Mouse (Mus musculus): ENCODE measurements around the gene Ednra. TPM values are rescaled to one million over a fixed set of nuclear protein-coding genes. Genes with fewer than 3 reads are reported as not detected.

The Ednra gene
- polyA plus RNA-seq, 1 experiment from 2014 or later = 28.6 TPM

- Histone ChIP-seq H3K27ac (ENCODE audit: low read length) (peak overlapping the region; percentile 61; the same call in 1 of the 2 replicates), H3K36me3 (ENCODE audit: insufficient read depth, low read length) (no peaks in the 10 kb centered on the region), H3K9me3 (ENCODE audit: low read length) (no peaks in the 10 kb centered on the region), H3K9ac (replicated peaks; ENCODE audit: low read length) (no peak overlapping the region), H3K4me3 (ENCODE audit: low read length) (no peak overlapping the region), H3K4me2 (replicated peaks; ENCODE audit: low read depth, low read length) (no peak overlapping the region), H3K4me1 (ENCODE audit: insufficient read depth, low read length) (0 out of 2 replicates have a peak, but pooled peaks cover 4% of the 10 kb centered on the region), H3K27me3 (ENCODE audit: insufficient read depth, low read length) (no peaks in the 10 kb centered on the region)
- no peak for ATAC-seq (ENCODE audit: low FRiP score, low TSS enrichment)
- 45% methylated on average over 2 of the region's 2 CpGs for WGBS
Measured at GRCm38 (mm10) chr8:77633211-77633610, 91.1 kb downstream of the Ednra start.

- ATAC-seq (ENCODE audit: low FRiP score, low TSS enrichment) = no peak
- peak overlapping the region; percentile 29; the same call in 1 of the 2 replicates for H3K27ac ChIP-seq (ENCODE audit: low read length)
- 53% methylated on average over 3 of the region's 3 CpGs for WGBS
Measured at GRCm38 (mm10) chr8:77630691-77631090, 93.6 kb downstream of the Ednra start.

GRCm38 (mm10) chr8:77629858-77630537, 94.3 kb downstream of the Ednra start:
- H3K4me1 ChIP-seq (ENCODE audit: insufficient read depth, low read length) = 0 out of 2 replicates have a peak, but pooled peaks cover 4% of the 10 kb centered on the region
- no peaks in the 10 kb centered on the region for H3K9me3 ChIP-seq (ENCODE audit: low read length)
- peak; percentile 87 for ATAC-seq (ENCODE audit: low FRiP score, low TSS enrichment)
- H3K27me3 ChIP-seq (ENCODE audit: insufficient read depth, low read length) = no peaks in the 10 kb centered on the region
- no peak overlapping the region for H3K4me2 ChIP-seq (replicated peaks; ENCODE audit: low read depth, low read length)
- H3K4me3 ChIP-seq (ENCODE audit: low read length) = no peak overlapping the region
- H3K36me3 ChIP-seq (ENCODE audit: insufficient read depth, low read length) = no peaks in the 10 kb centered on the region
- H3K9ac ChIP-seq (replicated peaks; ENCODE audit: low read length) = no peak overlapping the region
- no peak overlapping the region; the same call in 1 of the 2 replicates for H3K27ac ChIP-seq (ENCODE audit: low read length)
- WGBS = 19% methylated on average over 15 of the region's 15 CpGs

More at GRCm38 (mm10) chr8:77630691-77631090, 93.6 kb downstream of the Ednra start:
- H3K36me3 ChIP-seq (ENCODE audit: insufficient read depth, low read length) = no peaks in the 10 kb centered on the region
- no peaks in the 10 kb centered on the region for H3K27me3 ChIP-seq (ENCODE audit: insufficient read depth, low read length)
- H3K4me1 ChIP-seq (ENCODE audit: insufficient read depth, low read length) = 0 out of 2 replicates have a peak, but pooled peaks cover 4% of the 10 kb centered on the region
- no peak overlapping the region for H3K4me3 ChIP-seq (ENCODE audit: low read length)
- no peak overlapping the region for H3K9ac ChIP-seq (replicated peaks; ENCODE audit: low read length)
- H3K4me2 ChIP-seq (replicated peaks; ENCODE audit: low read depth, low read length) = no peak overlapping the region
- H3K9me3 ChIP-seq (ENCODE audit: low read length) = no peaks in the 10 kb centered on the region

GRCm38 (mm10) chr8:77623677-77624209, 100.5 kb downstream of the Ednra start:
- Histone ChIP-seq H3K4me2 (replicated peaks; ENCODE audit: low read depth, low read length) (no peak overlapping the region), H3K27ac (ENCODE audit: low read length) (no peak overlapping the region), H3K4me3 (ENCODE audit: low read length) (no peak overlapping the region), H3K9me3 (ENCODE audit: low read length) (no peaks in the 10 kb centered on the region), H3K27me3 (ENCODE audit: insufficient read depth, low read length) (no peaks in the 10 kb centered on the region), H3K4me1 (ENCODE audit: insufficient read depth, low read length) (no peaks in the 10 kb centered on the region), H3K9ac (replicated peaks; ENCODE audit: low read length) (no peak overlapping the region), H3K36me3 (ENCODE audit: insufficient read depth, low read length) (no peaks in the 10 kb centered on the region)
- WGBS = 87% methylated on average over 7 of the region's 7 CpGs
- no peak for ATAC-seq (ENCODE audit: low FRiP score, low TSS enrichment)

GRCm38 (mm10) chr8:77617916-77618315, 106.3 kb downstream of the Ednra start:
- Histone ChIP-seq H3K9ac (replicated peaks; ENCODE audit: low read length) (no peak overlapping the region), H3K36me3 (ENCODE audit: insufficient read depth, low read length) (no peaks in the 10 kb centered on the region), H3K4me1 (ENCODE audit: insufficient read depth, low read length) (no peaks in the 10 kb centered on the region), H3K27ac (ENCODE audit: low read length) (no peak overlapping the region), H3K27me3 (ENCODE audit: insufficient read depth, low read length) (no peaks in the 10 kb centered on the region), H3K4me2 (replicated peaks; ENCODE audit: low read depth, low read length) (no peak overlapping the region), H3K4me3 (ENCODE audit: low read length) (no peak overlapping the region), H3K9me3 (ENCODE audit: low read length) (no peaks in the 10 kb centered on the region)
- peak; percentile 59; the same call in 1 of the 2 replicates for ATAC-seq (ENCODE audit: low FRiP score, low TSS enrichment)
- WGBS = 54% methylated on average over 2 of the region's 2 CpGs

Other genes with a start within 250 kb of the Ednra start
- 31.7 and 36.0 TPM in 2 replicates for gene Arhgap10, start 206.5 kb downstream of the Ednra start, polyA plus RNA-seq (2015; fragmentation: Nextera tagmentation; extraction: Ambion mirVana)
- gene Prmt9, start 175.1 kb downstream of the Ednra start, polyA plus RNA-seq (2015; fragmentation: Nextera tagmentation; extraction: Ambion mirVana) = 21.2 and 23.2 TPM in 2 replicates
- gene Tmem184c, start 113.8 kb downstream of the Ednra start, polyA plus RNA-seq (2015; fragmentation: Nextera tagmentation; extraction: Ambion mirVana) = 37.7 and 39.1 TPM in 2 replicates